Mouse (Mus musculus) CH12.LX (cell line): ENCODE data around the gene Pias1. TPM values are rescaled to one million over a fixed set of nuclear protein-coding genes. Genes with fewer than 3 reads are reported as not detected.
A peak's percentile ranks its signal among the peaks of the same experiment; 100 is the strongest.

ENCODE experiments used
- DNase-seq: peaks from one replicate; pipeline ENCODE4 v3.0.0-alpha.2; 2013; ENCODE audit errors: extremely low read depth
- H3K27ac ChIP-seq: 2 replicates; pipeline ENCODE4 v1.5.1; 2012; ENCODE audit warnings: low read depth, mild to moderate bottlenecking, control low read depth, moderate library complexity; ENCODE audit not compliant: insufficient read depth
- H3K27me3 ChIP-seq: replicated peaks from 2 replicates; pipeline ENCODE3; 2012; ENCODE audit warnings: inconsistent platforms
- H3K36me3 ChIP-seq, 2 experiments: replicated peaks in 1 of 2; 2 replicates each; pipeline versions ENCODE3 to v1.6.1; 2012; ENCODE audit warnings: inconsistent platforms in 1 of 2, low read length in 1 of 2, mild to moderate bottlenecking in 1 of 2, mixed read lengths in 1 of 2, moderate library complexity in 1 of 2; ENCODE audit not compliant: control insufficient read depth in 1 of 2, insufficient read depth in 1 of 2
- H3K4me1 ChIP-seq, 2 experiments: 2 replicates each; pipeline ENCODE4 v1.6.1; 2012; ENCODE audit warnings: inconsistent platforms in 1 of 2, moderate library complexity in 1 of 2; ENCODE audit not compliant: insufficient read depth in 2 of 2, control insufficient read depth in 1 of 2
- H3K4me2 ChIP-seq: 2 replicates; pipeline ENCODE4 v1.6.1; 2012; ENCODE audit warnings: low read depth, mild to moderate bottlenecking, control low read depth; ENCODE audit not compliant: poor library complexity, insufficient read depth, severe bottlenecking
- H3K4me3 ChIP-seq, 3 experiments: fragments of 150-350 bp in 1 of 3; sonication (generic) in 1 of 3; replicated peaks in 1 of 3; 2 replicates each; pipeline versions ENCODE3 to v1.5.1; 2011 to 2012; ENCODE audit warnings: low read depth in 2 of 3, low read length in 2 of 3, mild to moderate bottlenecking in 2 of 3, moderate library complexity in 2 of 3, control low read depth in 1 of 3, improper control_type of control experiment in 1 of 3, inconsistent platforms in 1 of 3, mixed read lengths in 1 of 3; ENCODE audit not compliant: poor library complexity in 1 of 3
- H3K79me2 ChIP-seq: replicated peaks from 2 replicates; pipeline ENCODE4 v1.6.1; 2012; ENCODE audit warnings: mild to moderate bottlenecking, moderate library complexity; ENCODE audit not compliant: control insufficient read depth, poor library complexity, insufficient read depth, severe bottlenecking; ENCODE audit errors: extremely low read depth
- H3K9ac ChIP-seq: 2 replicates; pipeline ENCODE4 v1.6.1; 2012; ENCODE audit warnings: low read depth, mild to moderate bottlenecking, control low read depth, moderate library complexity; ENCODE audit not compliant: insufficient read depth
- H3K9me3 ChIP-seq: replicated peaks from 2 replicates; pipeline ENCODE3; 2012; ENCODE audit warnings: low read length, inconsistent platforms, mixed read lengths
- CHD2 ChIP-seq: IDR thresholded peaks from 2 replicates; pipeline ENCODE4 v1.6.1; 2011; ENCODE audit warnings: low read length, improper control_type of control experiment
- CTCF ChIP-seq, 2 experiments: IDR thresholded peaks in 1 of 2; conservative IDR thresholded peaks in 1 of 2; 2 replicates each; pipeline ENCODE4 v1.5.1; 2011 to 2012; ENCODE audit warnings: low read depth in 2 of 2, low read length in 2 of 2, improper control_type of control experiment in 1 of 2, inconsistent platforms in 1 of 2, mild to moderate bottlenecking in 1 of 2, moderate library complexity in 1 of 2
- E2F4 ChIP-seq: IDR thresholded peaks from 2 replicates; pipeline ENCODE4 v1.6.1; 2011; ENCODE audit warnings: low read depth, low read length, improper control_type of control experiment; ENCODE audit not compliant: insufficient replicate concordance
- ELF1 ChIP-seq: IDR thresholded peaks from 2 replicates; pipeline ENCODE4 v1.6.1; 2014; ENCODE audit warnings: low read depth, mild to moderate bottlenecking, inconsistent platforms, low read length, improper control_type of control experiment
- EP300 ChIP-seq: IDR thresholded peaks from 2 replicates; pipeline ENCODE4 v1.6.1; 2011; ENCODE audit warnings: low read length, improper control_type of control experiment
- JUN ChIP-seq: IDR thresholded peaks from 2 replicates; pipeline ENCODE4 v1.6.1; 2011; ENCODE audit warnings: low read depth, mild to moderate bottlenecking, low read length, improper control_type of control experiment, moderate library complexity; ENCODE audit not compliant: insufficient read depth
- MAX ChIP-seq: IDR thresholded peaks from 2 replicates; pipeline ENCODE4 v1.6.1; 2011; ENCODE audit warnings: low read length, improper control_type of control experiment
- MYC ChIP-seq: IDR thresholded peaks from 2 replicates; pipeline ENCODE4 v1.6.1; 2011; ENCODE audit warnings: low read depth, mild to moderate bottlenecking, improper control_type of control experiment, low read length
- NELFE ChIP-seq: IDR thresholded peaks from 2 replicates; pipeline ENCODE4 v1.6.1; 2011; ENCODE audit warnings: low read depth, low read length, improper control_type of control experiment
- NRF1 ChIP-seq: IDR thresholded peaks from 2 replicates; pipeline ENCODE4 v1.6.1; 2014; ENCODE audit warnings: low read depth, mild to moderate bottlenecking, inconsistent platforms, low read length, improper control_type of control experiment, moderate library complexity
- RAD21 ChIP-seq: IDR thresholded peaks from 2 replicates; pipeline ENCODE4 v1.6.1; 2011; ENCODE audit warnings: low read depth, mild to moderate bottlenecking, low read length, improper control_type of control experiment, moderate library complexity
- RCOR1 ChIP-seq: conservative IDR thresholded peaks from 2 replicates; pipeline ENCODE4 v1.6.1; 2012; ENCODE audit warnings: low read depth, mild to moderate bottlenecking, inconsistent platforms, low read length, improper control_type of control experiment
- TBP ChIP-seq: conservative IDR thresholded peaks from 2 replicates; pipeline ENCODE4 v1.6.1; 2011; ENCODE audit warnings: low read depth, low read length, improper control_type of control experiment
- TCF12 ChIP-seq: IDR thresholded peaks from 2 replicates; pipeline ENCODE4 v1.6.1; 2014; ENCODE audit warnings: low read depth, mild to moderate bottlenecking, inconsistent platforms, low read length, improper control_type of control experiment
- UBTF ChIP-seq: IDR thresholded peaks from 2 replicates; pipeline ENCODE4 v1.6.1; 2012; ENCODE audit warnings: low read depth, mild to moderate bottlenecking, inconsistent platforms, low read length, improper control_type of control experiment, moderate library complexity
- USF1 ChIP-seq: IDR thresholded peaks from 2 replicates; pipeline ENCODE4 v1.6.1; 2014; ENCODE audit warnings: low read depth, mild to moderate bottlenecking, inconsistent platforms, low read length, improper control_type of control experiment
- USF2 ChIP-seq: conservative IDR thresholded peaks from 2 replicates; pipeline ENCODE4 v1.6.1; 2011; ENCODE audit warnings: low read depth, low read length, improper control_type of control experiment
- ZC3H11A ChIP-seq: IDR thresholded peaks from 2 replicates; pipeline ENCODE4 v1.6.1; 2012; ENCODE audit warnings: low read depth, mild to moderate bottlenecking, inconsistent platforms, low read length, improper control_type of control experiment
- ZKSCAN1 ChIP-seq: IDR thresholded peaks from 2 replicates; pipeline ENCODE4 v1.6.1; 2012; ENCODE audit warnings: low read depth, inconsistent platforms, low read length, improper control_type of control experiment, borderline replicate concordance
- ZMIZ1 ChIP-seq: IDR thresholded peaks from 2 replicates; pipeline ENCODE4 v1.6.1; 2012; ENCODE audit warnings: low read depth, mild to moderate bottlenecking, inconsistent platforms, low read length, improper control_type of control experiment
- ZNF384 ChIP-seq: IDR thresholded peaks from 2 replicates; pipeline ENCODE4 v1.6.1; 2012; ENCODE audit warnings: low read depth, low read length, improper control_type of control experiment, inconsistent platforms
- dilution Hi-C: fragments of 300-500 bp; cut with MboI; formaldehyde crosslinking; loops from 2 replicates; pipeline ENCODE4 v1.14.3; 2020; ENCODE audit warnings: low sequenced_read_pairs; ENCODE audit not compliant: extremely low pct_unique_long_range_greater_than_20kb, extremely low pct_ligation_motif_present
- in situ Hi-C: fragments of 300-500 bp; cut with MboI; formaldehyde crosslinking; loops from 3 replicates; pipeline ENCODE4 v1.14.3; 2019; ENCODE audit warnings: low sequenced_read_pairs, low pct_ligation_motif_present, low pct_unique_long_range_greater_than_20kb, mixed read lengths
- polyA plus RNA-seq: library from polyadenylated mRNA; unstranded; fragments of >175 nt; gene quantifications from 2 replicates; pipeline ENCODE4 v1.2.1, GENCODE M21; 2012; ENCODE audit warnings: low read depth; ENCODE audit not compliant: insufficient read length
- total RNA-seq, 2 experiments: library from RNA; depleted of rRNA; stranded (reverse); fragments of 300-350 nt in 1 of 2; fragments of >200 nt in 1 of 2; gene quantifications; 2 replicates each; pipeline ENCODE4 v1.2.3; 2012 to 2014

Gene Pias1
- total and polyA plus RNA-seq, 3 experiments: 8.0 to 22.7 (median 11.9) TPM

GRCm38 (mm10) chr9:62854483-62854882 is 133.2 kb downstream of the Pias1 start:
- H3K4me1 ChIP-seq: peaks cover 0 to 11% of the 10 kb centered on the region in 2 experiments; a peak in 2 of 4 replicates
- DNase-seq: no peak
- in situ Hi-C loops: no loop called here
- no peak overlapping the region for H3K4me3 ChIP-seq
- no peaks in the 10 kb centered on the region for H3K9me3 ChIP-seq
- H3K79me2 ChIP-seq: no peaks in the 10 kb centered on the region
- no peak overlapping the region for H3K27ac ChIP-seq
- no peaks in the 10 kb centered on the region for H3K27me3 ChIP-seq
- peaks cover 5 to 27% of the 10 kb centered on the region in 2 experiments for H3K36me3 ChIP-seq
- H3K9ac ChIP-seq: no peak overlapping the region
- dilution Hi-C loops: no loop called here
- TF ChIP-seq ZC3H11A: no peak
- TF ChIP-seq USF1: no peak
- TF ChIP-seq JUN: no peak
- TF ChIP-seq, all 38 proteins: peak for 0
- no peak overlapping the region for H3K4me2 ChIP-seq

- Histone ChIP-seq H3K79me2 (no peaks in the 10 kb centered on the region), H3K4me3 (no peak overlapping the region), H3K4me2 (no peak overlapping the region), H3K27me3 (no peaks in the 10 kb centered on the region), H3K9ac (no peak overlapping the region), H3K4me1 (peaks cover 8 to 36% of the 10 kb centered on the region in 2 experiments; a peak in 3 of 4 replicates), H3K9me3 (no peaks in the 10 kb centered on the region), H3K36me3 (peaks cover 12 to 53% of the 10 kb centered on the region in 2 experiments), H3K27ac (no peak overlapping the region)
- no peak for DNase-seq
- dilution Hi-C loops (no loop called here), in situ Hi-C loops (no loop called here)
- TF ChIP-seq TBP (no peak), UBTF (no peak), ZNF384 (no peak), ZKSCAN1 (no peak), E2F4 (no peak), CTCF (conservative IDR thresholded peaks at IDR 0.05 in 1 of 2, IDR thresholded peaks at IDR 0.05 in 1 of 2; ENCODE audit: low read depth in 2 of 2, low read length in 2 of 2) (no peak), MYC (no peak), ZMIZ1 (no peak), RCOR1 (no peak), ELF1 (no peak)
These were observed 136.2 kb downstream of the Pias1 start for GRCm38 (mm10) chr9:62851571-62851970.

- in situ Hi-C loops (loop anchor here (10.0 kb wide), 1 partner anchor 256 kb away; no protein-coding TSS in a partner anchor), dilution Hi-C loops (no loop called here)
- H3K27ac ChIP-seq: no peak overlapping the region; the same call in 1 of the 2 replicates
- TF ChIP-seq EP300 (no peak), NELFE (no peak), CHD2 (no peak), ELF1 (no peak), TCF12 (no peak), ZMIZ1 (no peak), RAD21 (no peak), USF2 (no peak), TBP (no peak), MAX (no peak), NRF1 (no peak)
- H3K79me2 ChIP-seq: no peaks in the 10 kb centered on the region
- H3K4me2 ChIP-seq: no peak overlapping the region
- peak; percentile 34 for DNase-seq
- H3K4me3 ChIP-seq: no peak overlapping the region
- H3K9ac ChIP-seq: no peak overlapping the region
- no peaks in the 10 kb centered on the region for H3K9me3 ChIP-seq
- peaks cover 16 to 68% of the 10 kb centered on the region in 2 experiments for H3K36me3 ChIP-seq
- no peaks in the 10 kb centered on the region for H3K27me3 ChIP-seq
- peaks cover 8 to 56% of the 10 kb centered on the region in 2 experiments; a peak in 3 of 4 replicates for H3K4me1 ChIP-seq
These were observed 139.1 kb downstream of the Pias1 start for GRCm38 (mm10) chr9:62848641-62849040.
